Mouse (Mus musculus): ENCODE results near the gene Gm8879.
"Not testable (repeated sequence)": the region's sequence is repeated elsewhere in the genome, so short reads cannot be mapped to it uniquely, and the experiment has no call there.

Gene Gm8879

DNA sequence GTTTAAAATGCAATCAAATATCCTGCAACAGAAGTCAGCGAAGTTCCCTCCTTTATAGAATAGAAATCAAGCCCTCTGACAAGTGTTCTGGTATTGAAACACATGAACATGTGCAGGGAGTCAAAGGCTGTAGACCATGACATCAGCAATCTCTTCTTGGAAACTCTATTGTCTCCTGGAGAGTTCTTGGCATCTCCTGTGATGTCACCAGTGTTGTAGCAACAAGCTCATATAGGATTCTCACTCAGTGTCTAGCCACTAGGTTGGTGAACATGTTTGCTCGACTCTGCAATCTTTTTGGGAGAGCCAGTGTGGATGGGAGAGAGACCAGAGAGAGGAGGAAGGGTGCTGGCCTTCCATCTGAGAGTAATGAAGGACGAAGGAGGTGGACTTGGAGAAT lies at the start of gene Gm8879:
Gm8879 (plus strand) TSS at position 301 of the 400 bp plus-strand sequence.
- not testable (repeated sequence) for DNase-seq

DNA sequence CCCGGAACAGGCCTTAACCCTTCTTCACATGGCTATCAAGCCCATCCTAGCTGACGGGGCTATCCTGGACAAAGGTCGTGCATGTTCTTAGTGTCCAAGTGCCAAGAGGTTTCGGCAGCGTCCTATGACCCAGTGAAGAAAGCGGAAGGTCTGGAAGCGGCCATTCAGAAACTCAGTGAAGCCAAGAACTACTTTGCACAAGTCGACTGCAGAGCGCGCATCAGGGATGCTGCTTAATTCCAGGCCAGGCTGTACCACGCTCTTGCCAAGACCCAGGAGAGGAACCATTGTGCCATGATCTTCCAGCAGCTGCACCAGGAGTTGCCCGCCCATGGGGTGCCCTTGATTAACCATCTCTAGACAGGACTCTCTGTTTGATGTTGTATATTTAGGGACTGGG lies 10.6 kb downstream of the Gm8879 start:
- DNase-seq: peak; percentile 89

Measured in heart, adult 11 months (tissue).